Mouse (Mus musculus): Measurements from ENCODE around the gene Vmn1r235. TPM values are rescaled to one million over a fixed set of nuclear protein-coding genes. Genes with fewer than 3 reads are reported as not detected.
A peak's percentile ranks its signal among the peaks of the same experiment; 100 is the strongest.

Gene Vmn1r235
- total and polyA plus RNA-seq, 2 experiments from 2014 or later: not detected

DNA sequence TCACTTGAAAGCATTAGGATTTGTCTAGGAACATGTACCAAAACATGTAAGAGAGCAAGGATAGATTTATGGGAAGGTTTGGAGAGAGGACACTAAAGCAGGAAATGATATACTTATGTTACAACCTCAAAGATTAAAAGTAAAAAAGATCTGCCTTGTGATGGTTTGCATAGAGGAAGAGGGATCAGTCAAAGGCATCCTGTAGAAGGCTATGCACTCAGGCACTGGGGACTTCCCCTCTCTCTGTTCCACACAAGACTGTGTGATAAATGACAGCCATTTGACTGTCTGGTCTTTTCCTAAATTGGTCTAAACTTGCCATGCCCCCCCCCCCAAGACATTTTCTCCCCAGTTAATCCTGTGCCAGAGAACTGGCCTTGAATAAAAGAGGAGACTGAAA is 28.2 kb downstream of the Vmn1r235 start:
- ATAC-seq (ENCODE audit: insufficient read depth, low read depth): no peak
- Histone ChIP-seq H3K4me1 (ENCODE audit: control insufficient read depth, insufficient read depth) (no peaks in the 10 kb centered on the region), H3K27me3 (ENCODE audit: control insufficient read depth, insufficient read depth, low read length) (no peaks in the 10 kb centered on the region), H3K36me3 (replicated peaks; ENCODE audit: control insufficient read depth, insufficient read depth, low read length) (no peaks in the 10 kb centered on the region), H3K9ac (replicated peaks; ENCODE audit: low read depth, low read length) (no peak overlapping the region), H3K27ac (ENCODE audit: low read depth) (no peak overlapping the region), H3K9me3 (replicated peaks; ENCODE audit: control insufficient read depth, low read length) (no peaks in the 10 kb centered on the region), H3K4me3 (ENCODE audit: low read depth, low read length) (no peak overlapping the region), H3K4me2 (ENCODE audit: low read depth, low read length) (no peak overlapping the region)
- DNase-seq (ENCODE audit: low spot score): no peak
- TF ChIP-seq EP300 (IDR thresholded peaks at IDR 0.05; ENCODE audit: low read depth) (no peak), CTCF (IDR thresholded peaks at IDR 0.05; ENCODE audit: low read depth) (no peak)

DNA sequence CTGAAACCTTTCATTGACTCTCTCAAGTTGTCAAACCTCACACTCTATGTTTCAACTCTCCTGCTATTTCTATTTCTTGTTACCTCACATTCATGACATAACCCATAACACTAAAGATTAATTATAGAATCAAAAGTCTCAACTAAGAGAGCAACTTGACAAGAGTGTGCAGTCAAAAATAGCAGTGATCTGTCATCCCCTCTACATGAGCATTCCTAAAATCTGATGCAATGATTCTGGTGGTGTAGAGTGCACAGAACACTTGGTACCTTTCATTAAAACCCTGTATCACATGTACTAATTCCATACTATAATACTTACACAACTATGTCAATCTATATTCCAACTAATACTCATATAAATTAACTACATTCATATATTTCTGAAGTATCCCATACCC is 33.5 kb downstream of the Vmn1r235 start:
- no peak overlapping the region for H3K27ac ChIP-seq (ENCODE audit: low read depth)
- no peak overlapping the region for H3K4me2 ChIP-seq (ENCODE audit: low read depth, low read length)
- DNase-seq (ENCODE audit: low spot score): peak; percentile 41
- peak; percentile 80 for ATAC-seq (ENCODE audit: insufficient read depth, low read depth)
- H3K9ac ChIP-seq (replicated peaks; ENCODE audit: low read depth, low read length): no peak overlapping the region
- no peak overlapping the region for H3K4me3 ChIP-seq (ENCODE audit: low read depth, low read length)
- no peaks in the 10 kb centered on the region for H3K9me3 ChIP-seq (replicated peaks; ENCODE audit: control insufficient read depth, low read length)
- TF ChIP-seq EP300 (IDR thresholded peaks at IDR 0.05; ENCODE audit: low read depth): no peak
- no peak for TF ChIP-seq CTCF (IDR thresholded peaks at IDR 0.05; ENCODE audit: low read depth)
- H3K27me3 ChIP-seq (ENCODE audit: control insufficient read depth, insufficient read depth, low read length): no peaks in the 10 kb centered on the region
- H3K36me3 ChIP-seq (replicated peaks; ENCODE audit: control insufficient read depth, insufficient read depth, low read length): no peaks in the 10 kb centered on the region
- no peaks in the 10 kb centered on the region for H3K4me1 ChIP-seq (ENCODE audit: control insufficient read depth, insufficient read depth)

DNA sequence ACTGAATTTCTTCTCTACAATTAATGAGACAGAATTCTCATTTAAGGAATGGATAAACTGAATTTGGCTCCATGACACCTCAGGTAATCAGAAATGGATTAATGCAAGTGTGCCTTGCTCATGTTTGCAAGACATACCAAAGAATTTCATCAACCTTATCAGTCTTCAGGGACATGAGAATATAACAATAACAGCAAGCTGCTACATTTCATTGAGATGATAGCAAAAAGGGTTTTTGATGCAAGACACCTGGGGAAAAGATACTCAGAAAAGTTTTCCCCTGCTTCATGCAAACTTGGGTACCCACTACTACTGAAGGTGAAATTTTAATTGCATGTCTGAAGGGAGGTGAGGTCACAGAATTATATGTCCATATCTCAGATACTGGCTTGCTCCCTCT is 55.4 kb downstream of the Vmn1r235 start, which contains the start of gene Vmn1r237:
Gene Vmn1r237 (plus strand): TSS at position 301 of the 400 bp plus-strand sequence.
- no peak for TF ChIP-seq EP300 (IDR thresholded peaks at IDR 0.05; ENCODE audit: low read depth)
- no peak for TF ChIP-seq CTCF (IDR thresholded peaks at IDR 0.05; ENCODE audit: low read depth)
- H3K36me3 ChIP-seq (replicated peaks; ENCODE audit: control insufficient read depth, insufficient read depth, low read length): no peaks in the 10 kb centered on the region
- no peak within 1 kb of the TSS for H3K9ac ChIP-seq (replicated peaks; ENCODE audit: low read depth, low read length)
- H3K27me3 ChIP-seq (ENCODE audit: control insufficient read depth, insufficient read depth, low read length): no peaks in the 10 kb centered on the region
- DNase-seq (ENCODE audit: low spot score) (no peak), ATAC-seq (ENCODE audit: insufficient read depth, low read depth) (no peak)
- H3K4me2 ChIP-seq (ENCODE audit: low read depth, low read length): no peak within 1 kb of the TSS
- H3K27ac ChIP-seq (ENCODE audit: low read depth): no peak within 1 kb of the TSS
- no peaks in the 10 kb centered on the region for H3K9me3 ChIP-seq (replicated peaks; ENCODE audit: control insufficient read depth, low read length)
- H3K4me3 ChIP-seq (ENCODE audit: low read depth, low read length): no peak within 1 kb of the TSS
- no peaks in the 10 kb centered on the region for H3K4me1 ChIP-seq (ENCODE audit: control insufficient read depth, insufficient read depth)

Small RNA genes lying within 50 kb of the gene (microRNA-seq; reads per million reads assigned to microRNA genes)
- not detected for gene Gm26384

Other genes with a start within 250 kb of the Vmn1r235 start
- gene Zfp160, start 247.5 kb upstream of the Vmn1r235 start, total RNA-seq (2014; rRNA removed; ENCODE audit: low replicate concordance): 3.6 and 12.7 TPM in 2 replicates
- 8.7 and 8.9 TPM in 2 replicates for gene Zfp160, start 247.5 kb upstream of the Vmn1r235 start, polyA plus RNA-seq (2015; fragmentation: Nextera tagmentation; extraction: Ambion mirVana)
- gene Vmn1r234, start 30.3 kb upstream of the Vmn1r235 start, total RNA-seq (2014; rRNA removed; ENCODE audit: low replicate concordance): not detected in 2 replicates
- gene Vmn1r234, start 30.3 kb upstream of the Vmn1r235 start, polyA plus RNA-seq (2015; fragmentation: Nextera tagmentation; extraction: Ambion mirVana): not detected in 2 replicates
- not detected in 2 replicates for gene Vmn1r236, start 26.5 kb downstream of the Vmn1r235 start, total RNA-seq (2014; rRNA removed; ENCODE audit: low replicate concordance)
- gene Vmn1r236, start 26.5 kb downstream of the Vmn1r235 start, polyA plus RNA-seq (2015; fragmentation: Nextera tagmentation; extraction: Ambion mirVana): not detected in 2 replicates
- not detected in 2 replicates for gene Vmn1r237, start 55.5 kb downstream of the Vmn1r235 start, total RNA-seq (2014; rRNA removed; ENCODE audit: low replicate concordance)
- not detected in 2 replicates for gene Vmn1r237, start 55.5 kb downstream of the Vmn1r235 start, polyA plus RNA-seq (2015; fragmentation: Nextera tagmentation; extraction: Ambion mirVana)
- 0.12 and 0.80 TPM in 2 replicates for gene Zfp677, start 127.3 kb downstream of the Vmn1r235 start, total RNA-seq (2014; rRNA removed; ENCODE audit: low replicate concordance)
- 1.3 and 1.6 TPM in 2 replicates for gene Zfp677, start 127.3 kb downstream of the Vmn1r235 start, polyA plus RNA-seq (2015; fragmentation: Nextera tagmentation; extraction: Ambion mirVana)
- 0.85 and 1.1 TPM in 2 replicates for gene Zfp54, start 166.8 kb downstream of the Vmn1r235 start, total RNA-seq (2014; rRNA removed; ENCODE audit: low replicate concordance)
- 2.3 and 2.7 TPM in 2 replicates for gene Zfp54, start 166.8 kb downstream of the Vmn1r235 start, polyA plus RNA-seq (2015; fragmentation: Nextera tagmentation; extraction: Ambion mirVana)
- 5.1 and 6.3 TPM in 2 replicates for gene Zfp51, start 194.0 kb downstream of the Vmn1r235 start, total RNA-seq (2014; rRNA removed; ENCODE audit: low replicate concordance)
- gene Zfp51, start 194.0 kb downstream of the Vmn1r235 start, polyA plus RNA-seq (2015; fragmentation: Nextera tagmentation; extraction: Ambion mirVana): 9.7 and 9.9 TPM in 2 replicates
- 0.70 and 0.92 TPM in 2 replicates for gene Zfp53, start 232.6 kb downstream of the Vmn1r235 start, total RNA-seq (2014; rRNA removed; ENCODE audit: low replicate concordance)
- 4.0 and 4.4 TPM in 2 replicates for gene Zfp53, start 232.6 kb downstream of the Vmn1r235 start, polyA plus RNA-seq (2015; fragmentation: Nextera tagmentation; extraction: Ambion mirVana)